Mouse (Mus musculus) olfactory bulb, adult 2 months (tissue): Measurements from ENCODE around the gene Ahnak2.
A peak's percentile ranks its signal among the peaks of the same experiment; 100 is the strongest.

Experiments used
- CTCF ChIP-seq: fragments of 200-500 bp; IDR thresholded peaks from 2 replicates; pipeline ENCODE4 v1.5.1; 2012; ENCODE audit warnings: low read depth, mild to moderate bottlenecking, low read length, moderate library complexity; ENCODE audit not compliant: insufficient read depth
- POLR2A ChIP-seq: fragments of 200-500 bp; IDR thresholded peaks from 2 replicates; pipeline ENCODE4 v1.6.1; 2012; ENCODE audit warnings: mild to moderate bottlenecking, low read depth, low read length, moderate library complexity; ENCODE audit not compliant: insufficient read depth

DNA sequence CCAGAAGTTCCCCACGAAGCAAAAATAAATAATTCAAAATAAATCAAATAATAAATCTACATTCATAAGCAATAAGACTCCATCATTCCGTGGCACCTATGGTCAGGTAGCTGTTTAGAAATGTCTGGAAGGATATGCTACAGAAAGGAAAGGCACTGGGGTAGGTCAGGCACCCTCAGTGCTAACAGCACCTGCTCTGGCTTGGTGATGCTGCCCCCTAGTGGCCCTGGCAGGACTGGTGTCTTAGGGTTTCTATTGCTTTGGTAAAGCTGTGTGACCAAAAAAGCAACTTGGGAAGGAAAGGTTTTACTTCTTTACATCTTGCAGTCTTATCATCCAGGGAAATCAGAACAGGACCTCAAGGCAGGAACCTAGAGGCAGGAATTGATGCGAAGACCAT is 41.3 kb upstream of the Ahnak2 start:
- TF ChIP-seq CTCF (peak; percentile 65), POLR2A (no peak)
